Mouse (Mus musculus): ENCODE results near the gene Rab31.
A peak's percentile ranks its signal among the peaks of the same experiment; 100 is the strongest.

The Rab31 gene

GRCm38 (mm10) chr17:65782551-65783141 is 10.1 kb upstream of the Rab31 start, which contains the start of gene Ppp4r1:
Gene Ppp4r1, plus strand, starts transcription at chr17:65782573.
- DNase-seq, result peak; percentile 86

GRCm38 (mm10) chr17:65780970-65781369 is 8.4 kb upstream of the Rab31 start:
- DNase-seq, result no peak

GRCm38 (mm10) chr17:65777461-65777860 is 4.9 kb upstream of the Rab31 start:
- no peak for DNase-seq

GRCm38 (mm10) chr17:65776228-65776627 is 3.7 kb upstream of the Rab31 start:
- DNase-seq, result no peak

- DNase-seq, result no peak
Observed at GRCm38 (mm10) chr17:65774439-65774838, 1.9 kb upstream of the Rab31 start.

GRCm38 (mm10) chr17:65773617-65774016 is 1.1 kb upstream of the Rab31 start:
- no peak for DNase-seq

GRCm38 (mm10) chr17:65770982-65771915 is 1.3 kb downstream of the Rab31 start:
- DNase-seq, result peak; percentile 22

- DNase-seq, result peak; percentile 23
Observed at GRCm38 (mm10) chr17:65768486-65768885, 4.1 kb downstream of the Rab31 start.

GRCm38 (mm10) chr17:65763221-65763620 is 9.3 kb downstream of the Rab31 start:
- no peak for DNase-seq

GRCm38 (mm10) chr17:65757150-65757549 is 15.4 kb downstream of the Rab31 start:
- DNase-seq, result peak; percentile 32

GRCm38 (mm10) chr17:65755857-65756256 is 16.7 kb downstream of the Rab31 start:
- DNase-seq, result no peak

GRCm38 (mm10) chr17:65753130-65753529 is 19.4 kb downstream of the Rab31 start:
- DNase-seq, result no peak

- DNase-seq, result no peak
Observed at GRCm38 (mm10) chr17:65750301-65750700, 22.3 kb downstream of the Rab31 start.

GRCm38 (mm10) chr17:65749803-65750202 is 22.7 kb downstream of the Rab31 start:
- DNase-seq, result no peak

- no peak for DNase-seq
Observed at GRCm38 (mm10) chr17:65748997-65749396, 23.6 kb downstream of the Rab31 start.

- DNase-seq, result no peak
Observed at GRCm38 (mm10) chr17:65746314-65746713, 26.2 kb downstream of the Rab31 start.

- DNase-seq, result no peak
Observed at GRCm38 (mm10) chr17:65743664-65744330, 28.8 kb downstream of the Rab31 start.

- no peak for DNase-seq
Observed at GRCm38 (mm10) chr17:65742969-65743368, 29.6 kb downstream of the Rab31 start.

- DNase-seq, result no peak
Observed at GRCm38 (mm10) chr17:65742245-65742905, 30.2 kb downstream of the Rab31 start.

- no peak for DNase-seq
Observed at GRCm38 (mm10) chr17:65741565-65741964, 31.0 kb downstream of the Rab31 start.

GRCm38 (mm10) chr17:65739874-65740725 is 32.5 kb downstream of the Rab31 start:
- DNase-seq, result no peak

- peak; percentile 25 for DNase-seq
Observed at GRCm38 (mm10) chr17:65737622-65738021, 34.9 kb downstream of the Rab31 start.
